Mouse (Mus musculus): ENCODE results near the gene Slc23a4. TPM values are rescaled to one million over a fixed set of nuclear protein-coding genes. Genes with fewer than 3 reads are reported as not detected.
A peak's percentile ranks its signal among the peaks of the same experiment; 100 is the strongest.

The Slc23a4 gene
- total and polyA plus RNA-seq, 3 experiments: 0.16 to 0.55 (median 0.21) TPM

- Histone ChIP-seq H3K4me3 (no peak overlapping the region), H3K36me3 (ENCODE audit: control insufficient read depth, insufficient read depth, low read length) (no peaks in the 10 kb centered on the region), H3K9ac (ENCODE audit: low read depth, low read length) (no peak overlapping the region), H3K27me3 (ENCODE audit: control insufficient read depth, insufficient read depth, low read length) (no peaks in the 10 kb centered on the region), H3K27ac (no peak overlapping the region), H3K79me2 (replicated peaks; ENCODE audit: control insufficient read depth, insufficient read depth, low read length) (no peaks in the 10 kb centered on the region), H3K4me1 (ENCODE audit: control insufficient read depth, insufficient read depth, low read length) (peaks cover 1% of the 10 kb centered on the region; the same call in 1 of the 2 replicates)
- WGBS: 74% methylated on average over 6 of the region's 6 CpGs
- intact Hi-C loops (cut with DNase I): no loop called here
- DNase-seq: peak in 1 of 2 experiments; percentile 13
- TF ChIP-seq CTCF (IDR thresholded peaks at IDR 0.05): no peak
- no peak for TF ChIP-seq POLR2A (IDR thresholded peaks at IDR 0.05; ENCODE audit: insufficient read depth, low read depth, low read length)
- TF ChIP-seq EP300 (IDR thresholded peaks at IDR 0.05; ENCODE audit: insufficient read depth, low read depth, low read length): no peak
These were observed 39.1 kb upstream of the Slc23a4 start for GRCm38 (mm10) chr6:35027257-35027656.

DNA sequence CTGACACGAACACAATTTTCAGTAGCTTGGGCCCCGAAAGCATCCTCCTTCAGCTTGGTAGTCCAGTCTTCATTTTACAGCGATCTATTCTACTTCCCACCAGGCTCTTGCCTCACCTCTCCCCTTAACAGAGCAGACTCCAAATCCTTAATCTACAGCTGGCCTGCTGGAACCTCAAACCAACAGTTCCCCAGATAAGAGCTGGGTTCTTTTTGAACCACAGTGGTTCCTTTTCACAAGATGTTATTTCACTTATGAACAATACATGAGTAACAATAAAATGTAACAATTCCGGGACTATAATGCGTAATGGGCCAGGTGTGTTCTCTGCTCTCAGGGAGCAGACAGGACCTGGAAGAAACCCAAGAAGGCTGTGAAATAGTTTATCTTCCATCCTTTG lies 28.4 kb upstream of the Slc23a4 start:
- Histone ChIP-seq H3K27me3 (ENCODE audit: control insufficient read depth, insufficient read depth, low read length) (no peaks in the 10 kb centered on the region), H3K27ac (no peak overlapping the region), H3K36me3 (ENCODE audit: control insufficient read depth, insufficient read depth, low read length) (no peaks in the 10 kb centered on the region), H3K9ac (ENCODE audit: low read depth, low read length) (no peak overlapping the region), H3K79me2 (replicated peaks; ENCODE audit: control insufficient read depth, insufficient read depth, low read length) (no peaks in the 10 kb centered on the region), H3K4me1 (ENCODE audit: control insufficient read depth, insufficient read depth, low read length) (no peaks in the 10 kb centered on the region), H3K4me3 (no peak overlapping the region)
- TF ChIP-seq CTCF (IDR thresholded peaks at IDR 0.05) (no peak), POLR2A (IDR thresholded peaks at IDR 0.05; ENCODE audit: insufficient read depth, low read depth, low read length) (no peak), EP300 (IDR thresholded peaks at IDR 0.05; ENCODE audit: insufficient read depth, low read depth, low read length) (no peak)
- WGBS: 90% methylated on average over 5 of the region's 5 CpGs
- no peak for DNase-seq
- intact Hi-C loops (cut with DNase I): no loop called here

GRCm38 (mm10) chr6:35011953-35012352 lies 23.7 kb upstream of the Slc23a4 start:
- intact Hi-C loops (cut with DNase I): no loop called here
- H3K79me2 ChIP-seq (replicated peaks; ENCODE audit: control insufficient read depth, insufficient read depth, low read length): no peaks in the 10 kb centered on the region
- TF ChIP-seq EP300 (IDR thresholded peaks at IDR 0.05; ENCODE audit: insufficient read depth, low read depth, low read length) (no peak), POLR2A (IDR thresholded peaks at IDR 0.05; ENCODE audit: insufficient read depth, low read depth, low read length) (no peak), CTCF (IDR thresholded peaks at IDR 0.05) (no peak)
- WGBS: 96% methylated on average over 1 of the region's 1 CpGs
- H3K4me1 ChIP-seq (ENCODE audit: control insufficient read depth, insufficient read depth, low read length): no peaks in the 10 kb centered on the region
- no peak overlapping the region for H3K9ac ChIP-seq (ENCODE audit: low read depth, low read length)
- no peak overlapping the region for H3K4me3 ChIP-seq
- DNase-seq: no peak
- no peak overlapping the region for H3K27ac ChIP-seq
- no peaks in the 10 kb centered on the region for H3K36me3 ChIP-seq (ENCODE audit: control insufficient read depth, insufficient read depth, low read length)
- no peaks in the 10 kb centered on the region for H3K27me3 ChIP-seq (ENCODE audit: control insufficient read depth, insufficient read depth, low read length)

DNA sequence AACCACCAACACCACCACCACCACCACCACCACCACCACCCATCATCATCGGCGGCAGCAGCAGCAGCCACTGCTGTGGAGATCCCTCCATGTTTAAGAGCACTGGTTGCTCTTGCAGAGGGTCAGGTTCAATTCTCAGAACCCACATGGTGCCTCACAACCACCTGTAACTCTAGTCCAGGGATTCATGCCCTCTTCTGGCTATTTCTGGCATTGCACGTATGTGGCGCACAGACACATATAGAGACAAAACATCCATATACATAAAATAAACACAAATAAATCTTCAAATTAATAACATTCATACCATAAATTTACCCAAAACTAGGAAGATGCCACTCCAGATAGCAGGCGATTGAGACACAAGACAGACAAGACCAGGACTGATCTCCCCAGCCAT lies 22.5 kb upstream of the Slc23a4 start:
- intact Hi-C loops (cut with DNase I): no loop called here
- Histone ChIP-seq H3K9ac (ENCODE audit: low read depth, low read length) (no peak overlapping the region), H3K27ac (no peak overlapping the region), H3K4me1 (ENCODE audit: control insufficient read depth, insufficient read depth, low read length) (no peaks in the 10 kb centered on the region), H3K4me3 (no peak overlapping the region), H3K36me3 (ENCODE audit: control insufficient read depth, insufficient read depth, low read length) (no peaks in the 10 kb centered on the region), H3K27me3 (ENCODE audit: control insufficient read depth, insufficient read depth, low read length) (no peaks in the 10 kb centered on the region), H3K79me2 (replicated peaks; ENCODE audit: control insufficient read depth, insufficient read depth, low read length) (no peaks in the 10 kb centered on the region)
- TF ChIP-seq EP300 (IDR thresholded peaks at IDR 0.05; ENCODE audit: insufficient read depth, low read depth, low read length) (no peak), CTCF (IDR thresholded peaks at IDR 0.05) (no peak), POLR2A (IDR thresholded peaks at IDR 0.05; ENCODE audit: insufficient read depth, low read depth, low read length) (no peak)
- WGBS: 95% methylated on average over 5 of the region's 5 CpGs
- DNase-seq: no peak

- Histone ChIP-seq H3K27me3 (ENCODE audit: control insufficient read depth, insufficient read depth, low read length) (no peaks in the 10 kb centered on the region), H3K27ac (no peak overlapping the region), H3K36me3 (ENCODE audit: control insufficient read depth, insufficient read depth, low read length) (no peaks in the 10 kb centered on the region), H3K4me3 (no peak overlapping the region), H3K9ac (ENCODE audit: low read depth, low read length) (no peak overlapping the region), H3K79me2 (replicated peaks; ENCODE audit: control insufficient read depth, insufficient read depth, low read length) (no peaks in the 10 kb centered on the region), H3K4me1 (ENCODE audit: control insufficient read depth, insufficient read depth, low read length) (no peaks in the 10 kb centered on the region)
- TF ChIP-seq EP300 (IDR thresholded peaks at IDR 0.05; ENCODE audit: insufficient read depth, low read depth, low read length) (no peak), CTCF (IDR thresholded peaks at IDR 0.05) (no peak), POLR2A (IDR thresholded peaks at IDR 0.05; ENCODE audit: insufficient read depth, low read depth, low read length) (no peak)
- intact Hi-C loops (cut with DNase I): no loop called here
- DNase-seq: peak; percentile 52 to 62
- WGBS: 41% methylated on average over 18 of the region's 18 CpGs
These were observed 14.1 kb upstream of the Slc23a4 start for GRCm38 (mm10) chr6:35002261-35002669.

GRCm38 (mm10) chr6:34999101-34999500 lies 10.9 kb upstream of the Slc23a4 start:
- intact Hi-C loops (cut with DNase I): loop anchor here (5.0 kb wide), 2 partner anchors 173 to 487 kb away; no protein-coding TSS in a partner anchor
- H3K27ac ChIP-seq: no peak overlapping the region
- H3K9ac ChIP-seq (ENCODE audit: low read depth, low read length): no peak overlapping the region
- DNase-seq: no peak
- no peaks in the 10 kb centered on the region for H3K79me2 ChIP-seq (replicated peaks; ENCODE audit: control insufficient read depth, insufficient read depth, low read length)
- TF ChIP-seq EP300 (IDR thresholded peaks at IDR 0.05; ENCODE audit: insufficient read depth, low read depth, low read length) (no peak), POLR2A (IDR thresholded peaks at IDR 0.05; ENCODE audit: insufficient read depth, low read depth, low read length) (no peak), CTCF (IDR thresholded peaks at IDR 0.05) (peak; percentile 62)
- no peaks in the 10 kb centered on the region for H3K36me3 ChIP-seq (ENCODE audit: control insufficient read depth, insufficient read depth, low read length)
- H3K4me3 ChIP-seq: no peak overlapping the region
- 27% methylated on average over 4 of the region's 4 CpGs for whole genome bisulfite sequencing
- H3K4me1 ChIP-seq (ENCODE audit: control insufficient read depth, insufficient read depth, low read length): peaks cover 2% of the 10 kb centered on the region; the same call in 1 of the 2 replicates
- no peaks in the 10 kb centered on the region for H3K27me3 ChIP-seq (ENCODE audit: control insufficient read depth, insufficient read depth, low read length)
